Mouse (Mus musculus) small intestine, adult 2 months (tissue): ENCODE results near the gene Wnk1.

Experiments used
- CTCF ChIP-seq: fragments of 200-500 bp; IDR thresholded peaks from 2 replicates; pipeline ENCODE4 v1.5.1; 2012; ENCODE audit warnings: low read depth, mild to moderate bottlenecking, control low read depth, inconsistent platforms, low read length, moderate library complexity, mixed read lengths; ENCODE audit not compliant: insufficient replicate concordance, insufficient read length; ENCODE audit errors: extremely low read depth
- POLR2A ChIP-seq: fragments of 200-500 bp; IDR thresholded peaks from 2 replicates; pipeline ENCODE4 v1.6.1; 2012; ENCODE audit warnings: low read depth, mild to moderate bottlenecking, control low read depth, inconsistent platforms, low read length, moderate library complexity

GRCm38 (mm10) chr6:120042632-120043220 is 4.3 kb upstream of the Wnk1 start:
- TF ChIP-seq CTCF = no peak
- TF ChIP-seq POLR2A = no peak
